Mouse (Mus musculus) midbrain, embryonic 15.5 days (tissue): ENCODE results near the gene Tbc1d10c. TPM values are rescaled to one million over a fixed set of nuclear protein-coding genes. Genes with fewer than 3 reads are reported as not detected.

ENCODE experiments used
- ATAC-seq: fragments of 200-750 bp; cut with Nextera tagmentation; replicated peaks from 2 replicates; pipeline ENCODE4 v1.8.0; 2017; ENCODE audit warnings: moderate TSS enrichment
- H3K27ac ChIP-seq: fragments of 300-500 bp; sonication (generic); 2 replicates; pipeline ENCODE4 v1.5.1; 2015; ENCODE audit warnings: mild to moderate bottlenecking, inconsistent platforms
- H3K27me3 ChIP-seq: fragments of 300-500 bp; sonication (generic); replicated peaks from 2 replicates; pipeline ENCODE4 v1.6.1; 2015; ENCODE audit warnings: inconsistent platforms
- H3K36me3 ChIP-seq: fragments of 300-500 bp; sonication (generic); replicated peaks from 2 replicates; pipeline ENCODE4 v1.6.1; 2015; ENCODE audit warnings: inconsistent platforms
- H3K4me1 ChIP-seq: fragments of 300-500 bp; sonication (generic); 2 replicates; pipeline ENCODE4 v1.6.1; 2015; ENCODE audit warnings: inconsistent platforms
- H3K4me2 ChIP-seq: fragments of 300-500 bp; sonication (generic); 2 replicates; pipeline ENCODE4 v1.6.1; 2015; ENCODE audit warnings: inconsistent platforms, mild to moderate bottlenecking, moderate library complexity
- H3K4me3 ChIP-seq: fragments of 300-500 bp; sonication (generic); 2 replicates; pipeline ENCODE4 v1.5.1; 2015; ENCODE audit warnings: mild to moderate bottlenecking, inconsistent platforms
- H3K9ac ChIP-seq: fragments of 300-500 bp; sonication (generic); 2 replicates; pipeline ENCODE4 v1.6.1; 2015; ENCODE audit warnings: mild to moderate bottlenecking, inconsistent platforms
- H3K9me3 ChIP-seq: fragments of 300-500 bp; sonication (generic); 2 replicates; pipeline ENCODE4 v1.6.1; 2016; ENCODE audit warnings: inconsistent platforms
- whole genome bisulfite sequencing: fragments of 180-500 bp; shearing (Covaris S2); methylation state at CpG from one replicate; pipeline ENCODE4 v1.1.7; 2015; ENCODE audit warnings: mixed read lengths; 5-methylcytosine and 5-hydroxymethylcytosine counted together
- polyA plus RNA-seq: library from polyadenylated mRNA; unstranded; fragments of >200 nt; fragmentation: Nextera tagmentation; extraction: Ambion mirVana; gene quantifications from 2 replicates; pipeline ENCODE4 v1.2.1, GENCODE M21; 2015

The Tbc1d10c gene
- polyA plus RNA-seq, 1 experiment from 2014 or later: 0.93 TPM

DNA sequence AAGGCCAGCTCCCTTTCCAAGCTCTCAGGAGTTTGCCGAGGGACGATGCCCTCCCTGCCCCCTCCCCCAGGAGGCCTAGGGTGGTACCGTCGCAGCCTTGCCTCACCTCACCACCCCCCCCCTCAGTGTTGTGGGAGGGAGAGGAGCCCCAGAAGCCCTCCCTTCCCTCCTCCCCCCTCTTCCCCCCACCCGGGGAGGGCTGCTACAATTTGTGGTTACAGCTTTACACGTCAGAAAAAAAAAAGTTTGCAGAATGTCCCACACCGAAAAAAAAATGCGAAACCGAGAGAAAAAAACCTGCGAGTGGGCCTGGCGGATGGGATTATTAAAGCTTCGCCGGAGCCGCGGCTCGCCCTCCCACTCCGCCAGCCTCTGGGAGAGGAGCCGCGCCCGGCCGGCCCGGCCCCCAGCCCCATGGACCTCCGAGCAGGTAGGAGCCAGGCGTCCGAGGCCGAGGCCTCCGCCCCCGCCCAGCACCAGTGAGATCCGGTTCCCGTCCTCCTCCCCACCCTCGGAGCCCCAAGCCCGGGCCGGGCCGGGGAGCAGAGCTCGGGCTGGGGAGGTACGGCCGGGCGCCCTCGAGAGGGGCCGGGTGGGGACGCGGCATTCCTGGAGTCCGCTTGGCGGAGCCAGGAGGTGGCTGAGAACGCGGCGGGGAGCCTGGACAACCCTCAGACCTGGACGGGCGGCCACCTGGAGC, 23.1 kb upstream of the Tbc1d10c start, which contains the start of the genes Clcf1 and AC109138.7:
Gene Clcf1 (plus strand): TSS at position 168 of the 700 bp plus-strand sequence.
Gene AC109138.7 (plus strand): TSS at position 287 of the 700 bp plus-strand sequence.
- ATAC-seq: peak; percentile 48; the same call in 1 of the 2 replicates
- H3K9ac ChIP-seq: peak within 1 kb of the TSS; percentile 42
- under 1% methylated on average over 47 of the region's 49 CpGs for WGBS
- H3K4me1 ChIP-seq: peaks cover 24% of the 10 kb centered on the region
- H3K4me2 ChIP-seq: peak within 1 kb of the TSS; percentile 96
- no peak within 1 kb of the TSS for H3K27ac ChIP-seq
- peak within 1 kb of the TSS; percentile 48 for H3K4me3 ChIP-seq
- H3K9me3 ChIP-seq: no peaks in the 10 kb centered on the region
- H3K27me3 ChIP-seq: peaks cover 45% of the 10 kb centered on the region
- H3K36me3 ChIP-seq: no peaks in the 10 kb centered on the region

DNA sequence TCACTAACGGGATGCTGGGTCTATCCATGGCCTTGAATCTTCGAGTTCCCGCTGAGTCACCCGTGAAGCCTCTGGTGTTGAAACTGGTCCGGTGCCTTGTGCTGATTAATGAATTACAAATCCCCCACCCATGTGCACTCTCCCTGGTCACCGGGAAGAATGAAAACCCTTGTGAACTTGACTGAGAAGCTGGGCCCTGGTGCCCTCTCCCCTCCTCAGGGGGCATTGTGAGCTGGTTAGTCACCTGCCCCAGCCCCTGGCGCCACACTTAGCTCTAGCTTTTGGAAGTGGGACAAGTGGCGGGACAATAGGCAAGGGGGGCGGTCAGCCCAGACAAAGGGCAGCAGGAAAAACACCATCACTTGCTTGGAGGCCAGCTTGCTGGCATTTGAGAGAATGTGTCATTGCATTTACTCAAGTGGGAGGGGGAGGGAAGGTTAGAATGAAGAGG, 22.5 kb upstream of the Tbc1d10c start:
- no peak for ATAC-seq
- Histone ChIP-seq H3K4me1 (peaks cover 24% of the 10 kb centered on the region), H3K4me2 (peak overlapping the region; percentile 96; the same call in 1 of the 2 replicates), H3K9me3 (no peaks in the 10 kb centered on the region), H3K4me3 (no peak overlapping the region), H3K36me3 (no peaks in the 10 kb centered on the region), H3K27me3 (peaks cover 45% of the 10 kb centered on the region), H3K9ac (no peak overlapping the region), H3K27ac (no peak overlapping the region)
- WGBS: 7% methylated on average over 9 of the region's 9 CpGs

DNA sequence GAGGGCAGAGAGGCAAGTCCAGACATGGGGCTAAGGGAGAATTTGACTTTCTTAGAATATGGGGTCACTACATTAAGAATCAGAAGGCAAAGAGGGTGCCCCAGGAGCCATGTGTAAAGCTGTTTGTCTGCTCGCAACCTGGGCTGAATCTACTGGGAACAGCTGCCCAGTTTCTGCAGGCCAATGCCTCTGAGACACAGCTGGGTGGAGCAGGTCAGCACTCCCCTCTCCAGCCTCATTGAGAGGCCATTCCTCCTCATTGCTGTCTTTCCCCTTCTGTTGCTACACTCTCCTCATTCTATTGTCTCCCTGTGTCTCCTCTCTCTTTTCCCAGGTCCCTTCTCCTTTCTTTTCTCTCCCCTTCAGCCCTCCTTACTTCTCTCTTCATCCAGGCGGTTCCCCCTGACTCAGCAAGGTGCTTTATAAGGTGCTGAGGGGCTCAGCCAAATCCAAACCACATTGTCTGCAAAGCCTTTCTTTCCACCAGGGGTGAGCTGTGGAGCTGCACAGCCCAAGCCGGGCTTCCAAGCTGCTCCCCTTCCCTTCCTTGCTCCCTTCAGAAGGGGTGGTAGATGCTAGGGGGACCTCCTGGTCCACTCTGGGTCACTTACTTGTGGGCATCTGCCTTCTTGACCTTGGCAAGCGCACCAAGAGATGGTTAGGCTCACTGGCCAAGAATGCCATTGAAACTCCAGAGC, 21.0 kb upstream of the Tbc1d10c start:
- Histone ChIP-seq H3K9me3 (no peaks in the 10 kb centered on the region), H3K4me3 (no peak overlapping the region), H3K27me3 (peaks cover 43% of the 10 kb centered on the region), H3K4me2 (no peak overlapping the region), H3K36me3 (no peaks in the 10 kb centered on the region), H3K4me1 (peaks cover 24% of the 10 kb centered on the region), H3K27ac (no peak overlapping the region), H3K9ac (no peak overlapping the region)
- no peak for ATAC-seq
- WGBS: 17% methylated on average over 4 of the region's 4 CpGs

DNA sequence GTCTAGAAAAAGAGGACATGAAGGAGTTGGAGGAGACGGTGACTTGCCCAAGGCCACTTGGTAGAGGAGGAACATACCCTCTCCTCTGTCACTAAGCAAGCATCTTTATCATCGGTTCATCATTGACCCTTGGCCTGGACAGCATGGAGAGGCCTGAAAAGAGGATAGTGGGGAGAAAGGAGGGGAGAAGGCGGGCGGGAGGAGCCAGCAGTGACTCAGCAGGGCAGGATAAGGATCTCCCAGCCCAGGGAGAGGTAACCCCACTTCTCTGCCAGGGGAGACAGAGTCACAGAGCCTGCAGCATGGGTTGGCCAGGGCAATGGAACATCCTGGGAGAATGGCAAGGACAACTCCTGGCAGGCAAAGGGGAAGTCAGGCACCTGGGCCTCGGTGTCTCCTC, 17.5 kb upstream of the Tbc1d10c start:
- peaks cover 1% of the 10 kb centered on the region for H3K4me1 ChIP-seq
- no peak overlapping the region for H3K27ac ChIP-seq
- no peak overlapping the region for H3K4me2 ChIP-seq
- peaks cover 24% of the 10 kb centered on the region for H3K27me3 ChIP-seq
- H3K36me3 ChIP-seq: no peaks in the 10 kb centered on the region
- 67% methylated on average over 5 of the region's 5 CpGs for WGBS
- H3K9me3 ChIP-seq: no peaks in the 10 kb centered on the region
- H3K4me3 ChIP-seq: no peak overlapping the region
- H3K9ac ChIP-seq: no peak overlapping the region
- no peak for ATAC-seq

DNA sequence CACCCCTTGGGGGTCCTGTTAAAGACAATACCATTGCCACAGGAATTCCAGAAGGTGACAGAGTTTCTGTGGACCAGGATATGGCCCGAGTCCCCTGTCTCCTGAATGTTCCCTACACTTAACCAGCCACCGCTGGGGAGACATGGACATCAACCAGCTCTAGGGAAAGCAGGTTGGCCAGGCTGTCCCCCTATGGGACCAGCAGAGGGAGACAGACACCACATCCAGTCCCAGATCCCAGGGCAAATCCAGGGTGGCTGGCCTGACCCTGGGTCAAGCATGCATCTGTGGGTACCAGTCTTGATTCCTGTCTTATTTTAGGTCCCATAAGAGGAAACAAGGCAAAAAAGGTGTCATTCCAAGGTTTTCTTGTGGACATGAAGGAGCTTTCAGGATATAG, 15.9 kb upstream of the Tbc1d10c start:
- no peaks in the 10 kb centered on the region for H3K9me3 ChIP-seq
- no peaks in the 10 kb centered on the region for H3K36me3 ChIP-seq
- H3K4me3 ChIP-seq: no peak overlapping the region
- H3K4me1 ChIP-seq: peaks cover 5% of the 10 kb centered on the region
- no peak overlapping the region for H3K27ac ChIP-seq
- H3K4me2 ChIP-seq: no peak overlapping the region
- no peak for ATAC-seq
- H3K9ac ChIP-seq: no peak overlapping the region
- H3K27me3 ChIP-seq: peaks cover 10% of the 10 kb centered on the region
- WGBS: 0% methylated on average over 2 of the region's 2 CpGs

DNA sequence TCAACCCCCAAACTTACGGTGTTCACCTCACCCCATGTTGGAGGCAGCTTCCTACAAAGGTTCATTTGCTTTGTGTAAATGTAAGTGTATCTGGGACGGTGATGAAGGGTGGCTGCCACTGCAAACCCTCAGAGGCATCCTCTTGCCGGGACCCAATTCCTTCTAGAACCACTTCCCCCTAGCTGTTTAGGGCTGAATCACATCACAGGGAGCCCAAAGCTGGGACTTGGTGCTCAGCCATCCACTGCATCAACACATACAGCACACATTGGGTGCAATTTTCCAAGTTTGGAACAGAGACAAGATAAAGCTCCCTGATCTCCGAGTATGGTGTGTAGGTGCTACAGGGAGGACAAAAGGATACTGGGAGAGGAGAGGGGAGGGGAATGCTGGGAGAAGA, 13.8 kb upstream of the Tbc1d10c start:
- 61% methylated on average over 4 of the region's 4 CpGs for WGBS

DNA sequence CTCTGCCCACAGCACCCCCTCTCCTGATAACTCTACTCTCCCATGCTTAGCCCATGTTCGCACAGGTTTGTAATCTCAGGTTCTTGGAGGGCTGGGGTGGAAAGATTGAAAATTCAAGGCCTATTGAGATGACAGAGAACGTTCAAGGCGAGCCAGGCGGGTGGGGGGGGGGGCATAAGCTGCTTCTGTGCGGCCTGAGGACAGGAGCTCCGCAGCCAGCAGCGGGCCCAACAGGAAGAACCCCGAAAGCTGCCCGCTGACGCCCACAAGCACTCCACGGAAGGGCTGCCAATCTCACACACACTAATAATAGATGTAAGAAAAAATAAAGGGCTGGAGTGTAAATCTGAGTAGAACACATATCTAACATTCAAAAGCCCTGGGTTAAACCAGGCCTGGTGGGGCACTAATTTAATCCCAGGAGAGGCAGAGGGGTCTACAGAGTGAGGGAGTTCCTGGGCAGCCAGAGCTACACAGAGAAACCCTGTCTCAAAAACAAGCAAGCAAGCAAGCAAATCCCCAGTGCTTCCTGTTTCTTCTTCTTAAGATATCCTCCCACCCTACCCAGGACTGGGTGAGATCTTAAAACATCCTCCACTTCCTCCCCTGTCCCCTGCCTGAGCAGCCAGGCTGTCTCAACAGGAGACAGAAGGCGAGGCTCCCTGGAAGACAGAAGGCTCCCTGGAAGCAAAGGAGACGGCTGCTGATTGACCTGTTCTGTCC, 12.7 kb upstream of the Tbc1d10c start:
- H3K9me3 ChIP-seq: no peaks in the 10 kb centered on the region
- 71% methylated on average over 13 of the region's 13 CpGs for WGBS
- no peak overlapping the region for H3K9ac ChIP-seq
- H3K4me2 ChIP-seq: no peak overlapping the region
- no peak for ATAC-seq
- H3K36me3 ChIP-seq: no peaks in the 10 kb centered on the region
- no peaks in the 10 kb centered on the region; the same call in 1 of the 2 replicates for H3K27me3 ChIP-seq
- H3K4me1 ChIP-seq: peaks cover 21% of the 10 kb centered on the region
- H3K4me3 ChIP-seq: no peak overlapping the region
- H3K27ac ChIP-seq: no peak overlapping the region

More for the DNA sequence above, 13.8 kb upstream of the Tbc1d10c start:
- no peak overlapping the region for H3K9ac ChIP-seq
- H3K27me3 ChIP-seq: no peaks in the 10 kb centered on the region; the same call in 1 of the 2 replicates
- no peak overlapping the region for H3K27ac ChIP-seq
- no peaks in the 10 kb centered on the region for H3K9me3 ChIP-seq
- no peak for ATAC-seq
- no peak overlapping the region for H3K4me3 ChIP-seq
- no peak overlapping the region for H3K4me2 ChIP-seq
- H3K36me3 ChIP-seq: no peaks in the 10 kb centered on the region
- H3K4me1 ChIP-seq: peaks cover 21% of the 10 kb centered on the region

DNA sequence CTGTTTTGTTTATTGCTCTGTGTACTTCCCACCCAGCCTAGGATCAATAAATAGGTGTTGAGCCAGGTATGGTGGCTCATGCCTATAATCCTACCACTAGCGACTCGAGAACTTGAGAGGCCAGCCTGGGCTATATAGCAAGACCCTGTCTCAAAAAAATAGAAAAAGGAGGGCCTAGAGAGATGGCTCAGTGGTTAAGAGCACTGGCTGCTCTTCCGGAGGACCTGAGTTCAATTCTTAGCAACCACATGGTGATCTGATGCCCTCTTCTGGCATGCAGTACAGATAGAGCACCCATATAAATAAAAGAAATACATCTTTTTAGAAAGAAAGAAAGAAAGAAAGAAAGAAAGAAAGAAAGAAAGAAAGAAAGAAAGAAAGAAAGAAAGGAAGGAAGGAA, 12.1 kb upstream of the Tbc1d10c start:
- peaks cover 21% of the 10 kb centered on the region for H3K4me1 ChIP-seq
- ATAC-seq: no peak
- no peak overlapping the region for H3K9ac ChIP-seq
- H3K4me3 ChIP-seq: no peak overlapping the region
- no peak overlapping the region for H3K27ac ChIP-seq
- no peak overlapping the region for H3K4me2 ChIP-seq
- no peaks in the 10 kb centered on the region; the same call in 1 of the 2 replicates for H3K27me3 ChIP-seq
- H3K36me3 ChIP-seq: no peaks in the 10 kb centered on the region
- no peaks in the 10 kb centered on the region for H3K9me3 ChIP-seq
- 66% methylated on average over 3 of the region's 3 CpGs for WGBS

DNA sequence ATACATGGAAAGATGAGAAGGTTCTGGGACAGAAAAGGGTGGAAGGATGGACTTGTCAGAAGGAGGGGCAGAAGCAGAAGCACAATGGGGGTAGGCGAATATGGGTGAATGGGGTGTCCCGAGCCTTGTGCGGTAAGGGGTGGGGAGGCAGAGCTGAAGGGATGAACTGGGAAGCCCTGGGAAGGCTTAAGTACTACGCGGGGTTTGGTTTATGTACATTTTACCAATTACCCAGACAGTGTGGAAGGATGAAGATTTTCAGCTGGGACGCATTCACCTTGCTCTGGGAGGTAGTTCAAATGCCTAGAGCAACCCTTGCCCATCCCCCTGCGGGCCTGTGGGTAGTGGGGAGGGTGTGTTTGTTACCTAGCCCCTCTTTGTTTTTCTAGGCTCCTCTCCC, 11.1 kb upstream of the Tbc1d10c start:
- Histone ChIP-seq H3K36me3 (no peaks in the 10 kb centered on the region), H3K9me3 (no peaks in the 10 kb centered on the region), H3K4me3 (peak overlapping the region; percentile 55), H3K27me3 (no peaks in the 10 kb centered on the region; the same call in 1 of the 2 replicates), H3K9ac (peak overlapping the region; percentile 73), H3K27ac (peak overlapping the region; percentile 55; the same call in 1 of the 2 replicates), H3K4me1 (peaks cover 21% of the 10 kb centered on the region), H3K4me2 (peak overlapping the region; percentile 97)
- WGBS: 36% methylated on average over 7 of the region's 7 CpGs
- ATAC-seq: peak; percentile 37

DNA sequence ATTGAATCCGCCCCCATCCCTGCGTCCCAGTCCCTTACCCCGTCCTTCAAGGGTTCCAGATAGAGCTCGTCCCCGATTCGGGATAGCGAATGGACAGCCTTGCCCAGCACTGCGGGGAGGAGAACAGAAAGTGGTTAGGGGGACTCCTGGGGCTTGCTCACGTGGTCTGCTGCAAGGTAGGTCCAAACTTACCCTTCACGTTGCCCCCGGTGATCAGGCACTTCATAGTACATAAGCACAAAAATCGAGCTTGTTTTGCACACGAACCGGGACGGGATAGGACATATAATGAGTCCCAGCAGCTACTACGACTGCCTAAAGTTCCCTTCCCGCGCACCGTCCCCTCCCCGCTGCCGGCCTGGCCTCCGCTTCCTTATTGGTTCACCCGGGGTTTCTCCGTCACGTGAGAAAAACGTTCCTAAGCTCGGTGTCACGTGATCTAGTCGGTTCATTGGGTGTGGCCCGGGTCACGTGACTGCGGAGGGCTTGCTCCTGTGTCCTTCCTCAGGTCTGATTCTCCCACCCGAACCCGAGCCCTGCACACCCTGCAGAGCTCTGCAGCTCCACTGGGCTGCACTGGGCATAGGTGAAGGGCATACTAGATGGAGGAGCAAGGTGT, 10.3 kb upstream of the Tbc1d10c start, which contains the start of gene Rad9a:
Gene Rad9a (minus strand): TSS at position 372 of the 619 bp plus-strand sequence.
- Histone ChIP-seq H3K4me3 (peak within 1 kb of the TSS; percentile 55), H3K36me3 (peaks cover 5% of the 10 kb centered on the region; the same call in 1 of the 2 replicates), H3K9me3 (no peaks in the 10 kb centered on the region), H3K27me3 (no peaks in the 10 kb centered on the region; the same call in 1 of the 2 replicates), H3K9ac (peak within 1 kb of the TSS; percentile 73), H3K4me2 (peak within 1 kb of the TSS; percentile 97), H3K27ac (peak within 1 kb of the TSS; percentile 55), H3K4me1 (peaks cover 21% of the 10 kb centered on the region)
- peak; percentile 85 for ATAC-seq
- under 1% methylated on average over 34 of the region's 34 CpGs for WGBS

DNA sequence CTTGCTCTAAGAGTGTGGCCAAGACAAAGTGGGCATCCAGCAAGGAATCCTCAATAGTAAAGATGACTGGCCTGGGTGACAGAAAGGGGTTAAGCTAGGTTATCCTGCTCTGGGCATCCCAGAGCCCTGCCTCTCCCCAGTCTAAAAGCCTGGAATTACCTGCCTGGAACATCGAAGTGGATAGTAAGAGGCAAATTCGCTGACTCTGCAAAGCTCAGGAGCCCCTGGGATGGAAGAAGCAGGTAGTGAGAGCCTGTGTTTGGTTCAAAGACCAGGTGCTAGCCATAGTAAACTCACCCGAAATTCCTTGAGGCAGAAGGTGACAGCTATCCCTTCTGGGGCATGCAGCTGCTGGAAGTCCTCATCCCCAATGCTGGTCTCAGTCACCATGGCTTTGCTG, 6.1 kb upstream of the Tbc1d10c start:
- Histone ChIP-seq H3K9ac (no peak overlapping the region), H3K4me1 (peaks cover 42% of the 10 kb centered on the region), H3K36me3 (peaks cover 28% of the 10 kb centered on the region), H3K4me2 (no peak overlapping the region), H3K27me3 (no peaks in the 10 kb centered on the region), H3K27ac (no peak overlapping the region), H3K9me3 (no peaks in the 10 kb centered on the region), H3K4me3 (no peak overlapping the region)
- WGBS: 74% methylated on average over 3 of the region's 3 CpGs
- no peak for ATAC-seq
